Mouse (Mus musculus) C2C12 (cell line): ENCODE results near the gene Zbtb18.

ENCODE experiments used
- CEBPB ChIP-seq: IDR thresholded peaks from one replicate; pipeline ENCODE4 v1.6.1; 2011; ENCODE audit warnings: low read depth, mild to moderate bottlenecking, control low read depth, moderate library complexity
- CTCF ChIP-seq: IDR thresholded peaks from one replicate; pipeline ENCODE4 v1.5.1; 2011; ENCODE audit not compliant: control insufficient read depth, insufficient read depth, insufficient read length
- MAX ChIP-seq: IDR thresholded peaks from one replicate; pipeline ENCODE4 v1.6.1; 2011; ENCODE audit warnings: mild to moderate bottlenecking, control low read depth
- MYOD1 ChIP-seq: IDR thresholded peaks from one replicate; pipeline ENCODE4 v1.6.1; 2011; ENCODE audit warnings: low read depth; ENCODE audit not compliant: control insufficient read depth, insufficient read length
- MYOG ChIP-seq: IDR thresholded peaks from one replicate; pipeline ENCODE4 v1.6.1; 2011; ENCODE audit not compliant: control insufficient read depth, insufficient read length; ENCODE audit errors: extremely low read depth
- USF1 ChIP-seq: IDR thresholded peaks from one replicate; pipeline ENCODE4 v1.6.1; 2011; ENCODE audit warnings: low read depth, mild to moderate bottlenecking, control low read depth, moderate library complexity

DNA sequence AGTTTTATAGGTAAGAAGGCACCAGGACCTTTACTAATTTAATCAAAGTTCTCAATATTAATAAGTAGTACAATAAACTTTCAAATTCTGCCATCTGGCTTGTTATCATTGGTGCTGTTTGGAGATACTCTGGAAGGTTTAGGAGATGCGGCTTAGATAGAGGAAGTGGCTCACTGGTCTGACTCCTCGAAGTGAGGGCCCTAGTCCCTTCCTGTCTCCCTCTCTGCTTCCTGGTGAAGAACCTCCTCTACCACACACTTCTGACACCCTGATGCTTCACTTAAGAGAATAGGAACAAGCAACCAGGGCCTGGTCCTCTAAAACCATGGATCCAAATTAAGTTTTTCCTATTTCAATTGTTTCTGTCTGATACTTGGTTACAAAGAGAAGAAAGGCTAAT is 36.4 kb downstream of the Zbtb18 start:
- no peak for TF ChIP-seq CTCF
- no peak for TF ChIP-seq CEBPB
- TF ChIP-seq MAX, result no peak
- TF ChIP-seq MYOG, result no peak
- no peak for TF ChIP-seq USF1
- no peak for TF ChIP-seq MYOD1
